Mouse (Mus musculus) spleen, embryonic (tissue): Measurements from ENCODE around the gene Slc35b1.
"Not testable (repeated sequence)": the region's sequence is repeated elsewhere in the genome, so short reads cannot be mapped to it uniquely, and the experiment has no call there.

Experiments
- CTCF ChIA-PET: fragments of 350-600 bp; sonication (Branson Sonifier 250); formaldehyde crosslinking; loops from one replicate; lab custom pipeline; 2022; lab: Charles Lee

Gene Slc35b1

GRCm38 (mm10) chr11:95392708-95393499 lies 8.4 kb downstream of the Slc35b1 start:
- CTCF ChIA-PET, result no interaction called here

DNA sequence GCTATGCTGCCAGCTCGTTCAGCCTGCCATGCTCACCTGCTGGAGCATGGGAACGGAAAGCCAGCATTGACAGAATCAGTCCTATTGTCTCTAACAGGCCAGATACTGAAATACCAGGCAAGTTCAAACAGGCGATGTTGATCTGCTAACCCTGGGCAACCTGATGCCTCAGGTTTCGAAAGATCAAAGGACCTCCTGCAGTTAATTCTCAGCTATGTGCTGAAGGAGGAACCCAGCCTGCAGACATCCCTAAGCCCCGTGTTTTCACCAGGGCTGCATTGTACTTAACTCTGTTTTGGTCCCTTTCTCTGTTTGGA lies 9.0 kb downstream of the Slc35b1 start:
- CTCF ChIA-PET, result no interaction called here

GRCm38 (mm10) chr11:95394112-95394511 lies 9.6 kb downstream of the Slc35b1 start:
- CTCF ChIA-PET, result no interaction called here

DNA sequence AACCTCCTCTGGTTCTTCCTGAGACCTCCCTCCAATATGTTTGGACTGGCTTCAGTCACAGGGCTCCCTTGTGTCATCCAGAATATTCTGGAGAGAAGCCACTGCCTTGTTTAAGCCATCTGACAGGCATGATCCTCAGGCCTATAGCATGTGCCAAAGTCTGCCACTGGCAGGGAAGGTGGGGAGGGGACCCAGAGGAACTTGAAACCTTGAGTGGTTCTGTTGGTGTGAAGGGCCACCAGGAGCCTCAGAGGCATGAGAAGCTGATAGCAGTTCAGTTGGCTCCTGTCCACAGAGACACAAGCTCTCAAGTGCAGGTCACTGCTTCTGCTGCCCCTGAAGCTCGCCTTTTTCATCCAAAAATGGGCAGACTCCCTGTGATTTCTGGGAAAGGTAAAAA lies 12.1 kb downstream of the Slc35b1 start:
- CTCF ChIA-PET, result interaction anchor here (0.6 to 0.7 kb wide), 2 partner anchors 11 to 84 kb away, joined by 4 read pairs; no protein-coding TSS in a partner anchor

DNA sequence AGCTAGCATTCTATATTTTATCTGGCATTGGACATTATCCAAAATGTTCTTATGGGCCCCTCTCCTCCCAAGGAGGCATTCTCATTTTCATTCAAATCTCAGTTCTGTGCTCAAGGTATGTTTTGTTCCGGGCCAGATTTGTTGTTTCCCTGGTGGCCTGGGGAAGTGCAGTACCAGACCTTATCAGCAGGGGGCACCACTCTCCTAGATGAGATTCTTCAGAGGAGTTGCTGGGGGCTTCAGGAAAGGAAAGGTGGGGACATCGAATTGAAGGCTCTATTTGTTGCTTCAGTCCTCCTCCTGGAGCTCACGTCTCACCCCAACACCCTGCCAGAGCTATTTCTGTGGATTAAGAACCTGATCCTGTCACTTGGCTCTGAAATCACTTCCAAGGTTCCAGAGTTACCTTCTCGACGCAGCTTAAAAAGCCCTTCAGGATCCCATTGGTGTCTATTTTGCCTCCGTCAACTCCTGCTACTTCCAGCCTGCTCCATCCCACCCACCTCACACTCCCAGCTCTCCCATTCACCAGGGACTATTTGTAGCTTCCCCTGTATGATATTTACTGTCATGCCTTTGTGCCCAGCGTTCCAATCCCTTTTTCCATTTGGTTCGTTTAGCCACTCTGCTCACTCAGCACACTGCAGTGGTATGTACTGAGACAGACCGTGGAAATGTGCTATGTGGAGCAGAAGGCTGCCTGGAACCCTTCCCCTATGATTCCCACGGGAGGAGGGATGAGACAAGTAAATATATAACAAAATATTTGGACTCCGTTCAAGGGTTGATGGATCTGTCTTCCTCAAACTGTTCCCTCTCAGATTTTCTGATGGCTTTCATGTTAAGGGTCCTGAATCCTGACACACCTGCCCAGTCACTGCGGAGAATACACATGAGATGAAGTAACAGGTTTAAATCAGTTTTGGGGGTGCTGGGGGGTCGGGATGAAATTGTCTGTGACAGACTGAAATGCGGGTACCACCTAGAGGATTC lies 13.6 kb downstream of the Slc35b1 start:
- CTCF ChIA-PET, result interaction anchor here (0.5 to 0.9 kb wide), 4 partner anchors 15 to 82 kb away, joined by 3 read pairs; no protein-coding TSS in a partner anchor

- CTCF ChIA-PET, result no interaction called here
Measured at GRCm38 (mm10) chr11:95399520-95400020, 15.1 kb downstream of the Slc35b1 start.

DNA sequence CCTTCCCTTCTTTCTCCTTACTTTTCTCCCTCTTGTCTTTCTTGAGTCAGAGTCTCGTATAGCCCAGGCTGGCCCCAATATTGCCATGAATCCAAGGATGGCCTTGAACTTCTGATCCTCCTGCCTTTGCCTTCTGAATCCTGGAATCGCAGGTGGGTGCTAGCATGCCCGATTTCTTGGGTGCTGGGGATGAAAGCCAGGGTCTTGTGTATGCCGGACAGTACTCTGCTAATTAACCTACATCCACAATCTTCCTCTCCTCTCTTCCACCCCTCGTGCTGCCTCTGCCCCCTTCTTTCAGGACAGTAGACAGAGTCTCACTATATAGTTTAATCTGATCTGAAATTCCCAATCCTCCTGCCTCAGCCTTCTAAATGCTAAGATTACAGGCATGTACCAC lies 17.1 kb downstream of the Slc35b1 start:
- CTCF ChIA-PET, result no interaction called here

GRCm38 (mm10) chr11:95402196-95402595 lies 17.7 kb downstream of the Slc35b1 start:
- CTCF ChIA-PET, result no interaction called here

- CTCF ChIA-PET, result no interaction called here
Measured at GRCm38 (mm10) chr11:95402658-95403101, 18.2 kb downstream of the Slc35b1 start.

DNA sequence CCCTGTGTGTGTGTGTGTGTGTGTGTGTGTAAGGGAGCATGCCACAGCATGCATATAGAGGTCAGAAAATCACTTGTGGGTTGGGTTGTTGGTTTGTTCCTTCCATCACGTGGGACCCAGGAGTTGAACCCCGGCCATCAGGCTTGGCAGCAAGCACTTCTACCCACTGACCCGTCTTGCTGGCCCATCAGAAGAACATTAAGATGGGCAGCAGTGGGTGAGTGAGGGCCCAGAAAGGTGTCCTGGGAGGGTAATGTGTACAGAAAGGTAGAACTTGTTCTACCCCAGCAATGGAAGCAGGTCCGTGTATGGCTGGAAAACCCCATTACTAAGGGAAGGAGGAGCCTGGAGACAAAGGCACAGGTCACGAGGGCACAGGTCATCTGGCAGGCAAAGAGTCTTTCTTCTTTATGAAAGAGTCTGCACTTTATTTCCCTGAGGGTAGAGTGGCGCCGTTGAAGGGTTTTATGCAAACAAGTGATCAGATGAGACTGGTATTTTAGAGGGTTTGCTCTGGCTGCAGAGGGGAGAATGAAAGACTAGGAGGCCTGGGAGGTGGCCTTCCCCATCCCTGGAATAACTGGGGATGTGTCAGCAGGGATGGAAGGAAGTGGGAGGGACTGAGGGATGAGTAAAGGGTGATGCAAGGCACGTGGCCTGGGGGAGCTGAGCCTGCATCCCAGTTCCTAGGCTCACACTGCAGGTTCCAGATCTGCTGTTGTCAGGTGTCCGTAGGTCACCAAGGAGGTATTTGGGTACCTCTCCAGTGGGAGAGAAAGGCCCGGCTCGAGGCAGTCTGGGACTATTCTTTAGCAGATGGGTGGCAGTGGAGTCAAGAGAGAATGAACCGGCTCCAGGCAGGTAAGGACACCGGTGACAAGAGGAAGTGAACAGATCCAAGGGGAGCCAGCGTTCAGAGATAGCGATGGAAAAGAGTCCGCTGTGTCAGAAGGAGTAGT lies 19.2 kb downstream of the Slc35b1 start:
- CTCF ChIA-PET, result no interaction called here

DNA sequence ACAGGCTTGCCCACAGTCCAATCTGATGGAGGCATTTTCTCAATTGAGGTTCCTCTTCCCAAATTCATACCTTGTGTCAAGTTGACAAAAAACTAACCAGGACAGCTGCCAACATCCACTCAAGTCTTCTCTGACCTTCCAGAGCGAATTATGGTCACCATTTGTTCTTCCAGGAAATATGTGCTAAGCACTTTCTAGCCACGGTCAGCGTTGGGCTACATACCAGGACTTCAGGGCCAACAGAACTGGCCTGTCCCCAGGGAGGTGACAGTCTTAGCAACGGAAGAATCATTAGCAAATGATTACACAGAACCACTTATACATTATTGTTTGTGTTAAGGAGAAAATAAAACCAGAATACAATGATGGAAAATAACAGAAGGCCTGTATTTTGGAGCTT lies 21.3 kb downstream of the Slc35b1 start:
- CTCF ChIA-PET, result no interaction called here

DNA sequence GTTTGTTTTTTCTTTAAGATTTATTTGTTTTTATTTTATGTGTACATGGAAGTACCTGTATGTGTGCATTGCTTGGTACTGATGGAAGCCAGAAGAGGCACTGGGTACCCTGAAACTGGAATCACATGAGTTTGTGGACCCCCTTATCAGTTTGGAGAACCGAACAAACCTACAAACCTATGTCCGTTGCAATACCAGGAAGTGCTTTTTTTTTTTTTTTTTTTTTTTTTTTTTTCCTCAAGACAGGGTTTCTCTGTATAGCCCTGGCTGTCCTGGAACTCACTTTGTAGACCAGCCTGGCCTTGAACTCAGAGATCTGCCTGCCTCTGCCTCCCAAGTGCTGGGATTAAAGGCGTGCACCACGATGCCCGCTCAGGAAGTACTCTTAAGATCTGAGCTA lies 21.9 kb downstream of the Slc35b1 start:
- CTCF ChIA-PET, result not testable (repeated sequence)

GRCm38 (mm10) chr11:95409450-95410112 lies 25.1 kb downstream of the Slc35b1 start:
- CTCF ChIA-PET, result interaction anchor here (0.6 kb wide), 1 partner anchor 117 kb away, joined by 4 read pairs; no protein-coding TSS in a partner anchor

DNA sequence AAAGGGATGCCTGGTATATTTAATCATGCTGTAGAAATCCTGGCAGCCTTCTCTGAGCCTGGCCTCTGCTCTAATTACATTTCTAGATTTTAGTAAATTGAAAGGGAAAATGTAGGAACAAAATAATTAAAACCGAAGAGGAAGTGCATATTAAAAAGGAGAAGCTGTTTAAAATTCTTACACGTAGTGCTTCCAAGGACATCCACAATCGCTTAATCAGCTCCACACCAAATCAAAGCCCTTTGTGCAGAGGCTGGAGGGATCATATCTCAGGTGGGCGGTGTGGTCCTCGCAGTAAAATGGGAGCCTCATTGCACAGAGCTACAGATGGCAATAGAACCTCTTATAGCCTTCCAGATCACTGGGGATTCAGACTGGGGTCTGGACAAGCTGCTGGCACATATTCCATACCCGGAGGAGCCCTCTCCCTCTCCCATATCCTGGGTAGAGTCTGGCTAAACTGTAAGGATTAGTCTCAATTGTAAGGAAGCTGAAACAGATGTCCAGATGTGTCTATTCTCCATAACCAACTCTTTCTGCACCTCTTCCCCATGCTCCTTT lies 27.0 kb downstream of the Slc35b1 start:
- CTCF ChIA-PET, result interaction anchor here (0.6 kb wide), 1 partner anchor 76 kb away, joined by 4 read pairs; no protein-coding TSS in a partner anchor

DNA sequence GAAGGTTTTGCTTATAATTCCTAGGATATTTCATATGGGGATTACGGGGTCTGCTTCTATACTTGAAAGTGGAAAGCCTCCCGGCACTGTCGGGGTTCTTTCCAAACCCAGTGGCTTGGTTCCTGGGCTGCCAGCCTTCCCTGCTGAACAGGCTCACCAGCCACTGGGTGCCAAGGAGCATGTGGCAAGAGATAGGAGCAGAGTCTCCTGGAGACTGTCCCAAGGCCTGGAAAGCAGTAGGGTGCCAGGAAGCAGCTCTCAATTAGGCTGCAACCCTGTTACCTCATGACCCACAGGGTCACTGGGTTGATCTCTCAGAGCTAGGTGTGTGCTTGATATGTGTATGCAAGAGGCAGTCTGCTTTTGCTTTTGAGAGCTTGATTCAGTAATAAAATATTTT lies 28.1 kb downstream of the Slc35b1 start:
- CTCF ChIA-PET, result interaction anchor here (1.0 kb wide), 1 partner anchor 15 kb away, joined by 3 read pairs; no protein-coding TSS in a partner anchor

DNA sequence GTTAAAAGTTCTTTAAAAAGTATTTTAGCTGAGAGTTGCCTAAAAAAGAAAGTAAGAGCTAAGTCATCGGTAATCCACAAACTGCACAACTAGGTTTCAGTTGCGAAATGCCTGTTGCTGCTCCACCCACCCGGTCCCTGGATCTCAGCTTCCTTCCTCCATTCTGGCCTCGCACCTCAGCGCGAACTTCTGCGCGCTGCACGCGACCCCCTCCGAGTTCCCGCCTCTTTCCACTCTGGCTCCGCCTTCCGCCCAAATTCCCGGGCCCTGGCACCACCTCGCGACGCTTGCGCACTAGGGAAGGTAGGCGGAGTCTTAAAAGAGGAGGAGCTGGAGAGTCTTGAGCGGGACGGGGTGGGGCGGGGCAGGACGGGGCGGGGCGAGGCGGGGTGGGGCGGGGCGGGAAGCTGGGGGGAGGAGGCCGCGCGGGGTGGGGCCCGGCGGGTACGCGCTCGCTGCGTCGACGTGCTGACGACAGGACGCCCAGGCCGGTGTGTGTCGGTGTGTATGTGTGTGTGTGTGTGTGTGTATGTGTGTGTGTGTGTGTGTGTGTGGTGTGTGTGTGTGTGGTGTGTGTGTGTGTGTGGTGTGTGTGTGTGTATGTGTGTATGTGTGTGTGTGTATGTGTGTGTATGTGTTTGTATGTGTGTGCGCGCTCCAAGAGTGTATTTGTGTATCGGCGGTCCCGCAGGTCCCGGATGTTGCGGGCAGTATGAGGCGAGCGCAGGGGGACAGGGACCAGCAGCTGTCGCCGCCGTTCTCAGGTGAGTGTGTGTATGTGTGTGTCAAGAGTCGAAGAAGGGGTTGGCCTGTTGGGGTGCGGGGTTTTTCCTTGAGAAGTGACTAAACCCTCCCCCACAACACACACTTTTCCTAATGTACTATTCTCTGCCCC lies 29.4 kb downstream of the Slc35b1 start, which contains the start of gene Spop:
Gene Spop, plus strand, starts transcription at position 440 of the 895 bp plus-strand sequence.
- CTCF ChIA-PET, result interaction anchor here (0.6 to 1.0 kb wide), 3 partner anchors 17 to 814 kb away, joined by 3 to 4 read pairs (median 3); no protein-coding TSS in a partner anchor

DNA sequence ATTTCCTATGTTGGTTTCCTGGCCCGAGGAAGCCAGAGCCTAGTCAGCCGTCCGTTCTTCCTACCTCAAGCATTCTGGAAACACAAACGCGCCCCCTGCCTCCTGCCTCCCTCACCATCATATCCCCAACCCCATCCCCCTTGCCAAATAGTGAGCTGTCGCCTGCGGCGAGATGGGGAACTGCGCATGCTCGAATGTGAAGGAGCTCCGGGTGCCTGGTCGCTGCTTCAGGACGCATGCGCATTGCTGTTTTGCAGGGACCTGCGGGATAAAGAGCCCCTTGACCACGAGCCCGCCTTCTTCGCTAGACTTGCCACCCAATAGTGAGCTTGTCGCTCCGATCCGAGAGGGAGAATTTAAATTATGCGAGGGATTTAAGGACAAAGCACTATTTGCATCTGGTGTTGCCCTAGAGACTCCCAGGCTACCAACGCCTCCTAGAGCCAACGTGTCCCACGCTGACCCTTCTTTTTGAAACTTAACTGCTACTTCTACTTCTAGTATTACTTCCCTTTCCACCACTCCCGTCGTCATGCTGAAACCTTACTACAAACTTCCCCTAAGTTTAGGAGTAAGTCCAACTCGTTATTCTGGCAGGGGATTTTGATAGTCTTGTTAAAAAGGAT lies 30.2 kb downstream of the Slc35b1 start:
- CTCF ChIA-PET, result interaction anchor here (0.6 kb wide), 1 partner anchor 815 kb away, joined by 4 read pairs; no protein-coding TSS in a partner anchor

- CTCF ChIA-PET, result no interaction called here
Measured at GRCm38 (mm10) chr11:95415931-95416330, 31.4 kb downstream of the Slc35b1 start.
